Mouse (Mus musculus) thymus, postnatal 4 days (tissue): ENCODE results near the gene Lamtor3.
A peak's percentile ranks its signal among the peaks of the same experiment; 100 is the strongest.
"Not testable (repeated sequence)": the region's sequence is repeated elsewhere in the genome, so short reads cannot be mapped to it uniquely, and the experiment has no call there.

Experiments used
- DNase-seq: peaks from one replicate; pipeline ENCODE4 v3.0.0; 2021

Lamtor3 gene

GRCm38 (mm10) chr3:137935570-137936525 lies 17.5 kb downstream of the Lamtor3 start:
- no peak for DNase-seq

- DNase-seq, result no peak
These were observed 18.2 kb downstream of the Lamtor3 start for GRCm38 (mm10) chr3:137936541-137936940.

GRCm38 (mm10) chr3:137938608-137939007 lies 20.3 kb downstream of the Lamtor3 start:
- no peak for DNase-seq

DNA sequence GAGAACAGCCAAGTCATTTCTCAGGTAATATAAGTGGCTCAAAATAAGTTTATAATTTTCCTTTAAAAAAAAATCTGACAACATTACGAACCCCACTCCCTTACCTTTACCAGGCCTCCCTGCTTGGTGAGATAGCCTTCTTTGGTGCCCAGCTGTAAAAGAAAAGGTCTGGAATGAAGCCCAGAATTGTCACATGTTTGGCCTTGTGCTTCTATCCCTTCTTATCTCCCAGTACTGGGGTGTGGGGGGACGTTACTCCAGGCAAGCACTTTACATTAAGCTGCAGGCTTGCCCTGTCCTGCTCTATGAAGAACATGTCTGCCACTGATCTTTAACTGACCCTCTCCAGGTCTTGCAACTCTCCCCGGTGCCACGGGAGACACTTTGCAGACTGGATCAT lies 22.5 kb downstream of the Lamtor3 start:
- DNase-seq, result no peak

DNA sequence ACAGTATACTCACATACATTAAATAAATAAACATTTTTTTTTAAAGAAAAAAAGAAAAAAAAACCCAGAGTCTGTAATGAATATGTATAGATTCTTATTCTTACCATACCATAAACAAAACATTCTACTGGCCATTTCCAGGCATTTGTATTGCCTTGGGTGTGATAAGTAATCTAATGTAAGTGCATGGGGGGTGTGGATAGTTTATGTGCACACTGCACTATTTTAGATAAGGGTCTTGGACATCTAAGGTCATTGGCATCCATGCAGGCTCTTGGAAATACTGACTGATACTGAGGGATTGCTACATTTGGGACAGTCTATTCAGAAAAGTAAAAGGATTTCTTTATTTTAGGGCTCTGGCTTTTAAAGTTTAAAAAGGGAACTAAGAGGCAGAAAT lies 23.2 kb downstream of the Lamtor3 start:
- DNase-seq, result no peak

DNA sequence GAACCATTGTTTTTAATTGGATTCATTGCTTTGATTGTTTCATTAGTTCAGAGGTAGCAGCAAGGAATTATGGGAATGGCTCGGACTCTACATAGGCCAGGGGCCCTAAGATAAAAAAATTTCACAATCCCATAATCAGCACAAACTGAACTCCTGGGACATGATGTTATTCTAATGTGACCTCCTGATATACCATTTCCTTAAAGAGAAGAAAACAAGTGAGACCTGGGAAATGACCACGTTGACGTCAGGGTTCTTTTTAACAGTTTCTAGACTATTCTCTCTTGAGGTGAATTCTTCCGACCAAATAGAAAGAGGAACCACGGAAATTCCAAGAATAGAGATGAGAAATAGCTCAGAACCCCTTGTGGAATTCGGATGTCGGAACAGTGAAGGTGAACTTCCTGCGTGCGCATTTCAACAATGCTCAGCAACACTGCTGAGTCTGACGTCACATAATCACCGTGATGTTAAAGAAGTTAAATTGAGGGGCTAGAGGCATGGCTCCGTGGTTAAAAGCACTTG lies 23.9 kb downstream of the Lamtor3 start:
- DNase-seq, result no peak

DNA sequence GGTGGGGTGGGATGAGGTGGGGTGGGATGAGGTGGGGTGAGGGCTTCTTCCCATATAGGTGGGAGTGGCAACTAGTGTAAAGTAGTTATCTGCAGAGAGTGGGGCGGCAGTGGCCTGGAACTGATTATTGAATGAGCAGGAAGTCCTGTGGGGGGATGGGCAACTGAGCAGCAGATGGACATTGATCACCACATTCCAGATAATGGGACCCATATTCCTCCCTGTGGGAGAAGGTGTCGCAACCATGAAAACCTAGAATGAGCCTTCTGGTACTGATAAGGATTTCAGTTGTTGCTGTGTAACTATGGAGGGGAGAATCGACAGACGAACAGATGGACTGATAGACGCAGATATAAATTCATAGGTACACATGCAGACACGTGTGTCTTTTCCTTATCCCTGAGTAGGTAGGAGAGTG lies 25.4 kb downstream of the Lamtor3 start:
- no peak for DNase-seq

DNA sequence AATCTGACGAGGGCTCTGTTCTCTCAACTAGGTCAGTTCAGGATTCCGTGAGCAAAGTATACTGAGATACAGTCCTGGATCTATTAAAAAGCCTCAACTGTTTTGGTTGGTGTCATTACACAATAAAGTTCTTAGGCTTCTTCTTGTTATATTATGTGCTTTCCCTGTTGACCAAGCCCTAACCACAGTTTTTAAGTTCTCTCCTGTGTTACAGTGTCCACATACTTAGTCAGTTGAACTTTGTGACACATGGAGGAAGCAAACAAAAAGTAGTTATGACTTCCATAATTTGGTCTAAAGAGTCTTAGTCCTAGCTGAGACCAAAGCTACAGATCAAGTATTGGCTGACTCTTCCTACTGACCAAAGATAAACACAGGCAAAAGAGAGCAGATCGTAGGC lies 28.5 kb downstream of the Lamtor3 start:
- no peak for DNase-seq

- no peak for DNase-seq
These were observed 29.2 kb downstream of the Lamtor3 start for GRCm38 (mm10) chr3:137947525-137947924.

GRCm38 (mm10) chr3:137950191-137950885 lies 32.0 kb downstream of the Lamtor3 start:
- DNase-seq, result no peak

DNA sequence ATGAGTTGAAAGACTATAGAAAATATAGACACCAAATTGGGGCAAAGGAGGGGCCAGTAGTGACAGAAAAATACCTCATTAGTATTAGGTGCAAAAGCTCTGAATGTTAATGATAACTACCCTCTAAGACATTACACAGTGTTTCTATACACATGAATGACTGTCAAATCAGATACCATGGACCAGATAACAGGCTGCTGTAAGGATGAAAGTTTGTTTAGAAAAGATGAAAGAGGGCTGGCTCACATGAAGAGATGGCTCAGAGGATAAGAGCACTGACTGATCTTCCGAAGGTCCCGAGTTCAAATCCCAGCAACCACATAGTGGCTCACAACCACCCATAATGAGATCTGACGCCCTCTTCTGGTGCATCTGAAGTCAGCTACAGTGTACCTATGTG lies 33.0 kb downstream of the Lamtor3 start:
- DNase-seq, result not testable (repeated sequence)

DNA sequence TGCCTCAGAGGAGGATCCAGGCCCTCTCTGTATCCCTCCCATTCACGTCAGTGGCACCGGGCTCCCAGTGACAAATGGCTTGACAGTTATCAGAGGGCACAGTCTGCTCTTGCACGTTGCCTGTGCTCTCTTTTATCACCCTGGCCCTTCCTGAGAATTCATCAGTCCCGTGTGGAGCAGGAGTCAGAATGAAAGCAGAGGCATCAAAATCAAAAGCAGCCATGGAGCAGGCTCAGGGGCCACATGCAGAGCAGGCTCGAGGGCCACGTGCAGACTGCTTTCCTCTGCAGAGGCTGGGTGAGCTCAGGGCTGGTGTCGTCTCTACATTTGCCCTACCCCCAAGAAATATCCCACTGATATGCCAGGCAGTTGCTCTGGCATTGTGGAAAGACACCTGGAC lies 33.5 kb downstream of the Lamtor3 start:
- no peak for DNase-seq

- DNase-seq, result peak; percentile 32
These were observed 34.1 kb downstream of the Lamtor3 start for GRCm38 (mm10) chr3:137952225-137952913.

- DNase-seq, result peak; percentile 64
These were observed 34.9 kb downstream of the Lamtor3 start for GRCm38 (mm10) chr3:137952914-137953880.

DNA sequence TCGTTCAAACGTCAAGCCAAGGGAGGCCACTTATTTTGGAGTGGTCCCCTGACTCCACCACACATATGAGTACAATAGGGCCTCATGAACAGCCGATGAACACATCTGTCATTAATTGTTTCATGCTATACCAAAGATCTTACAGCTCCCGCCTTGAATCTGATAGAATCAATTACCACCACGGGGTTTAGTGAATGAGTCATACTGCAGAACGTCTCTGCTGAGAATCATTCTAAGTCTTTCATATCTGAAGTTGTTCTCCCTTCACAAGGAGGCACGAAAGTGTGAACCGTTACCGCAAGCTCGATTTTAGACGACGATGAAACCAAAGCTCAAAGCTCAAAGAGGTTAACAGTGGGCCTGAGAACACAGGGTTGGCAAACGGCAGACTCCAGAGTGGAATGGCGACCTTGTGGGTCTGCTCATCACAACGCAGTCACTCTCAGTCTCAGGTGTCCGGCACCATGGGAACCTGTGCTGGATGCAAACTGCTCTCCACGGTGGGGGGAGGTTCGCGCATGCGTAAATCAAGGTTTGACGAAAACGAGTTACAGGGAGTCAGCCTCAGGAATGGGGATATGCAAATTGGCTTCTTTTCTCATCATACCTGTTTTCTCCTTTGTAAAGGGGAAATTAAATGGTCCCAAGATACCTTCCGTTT lies 36.1 kb downstream of the Lamtor3 start:
- no peak for DNase-seq

- DNase-seq, result peak; percentile 47
These were observed 37.3 kb downstream of the Lamtor3 start for GRCm38 (mm10) chr3:137955560-137956081.

GRCm38 (mm10) chr3:137957864-137958263 lies 39.6 kb downstream of the Lamtor3 start:
- no peak for DNase-seq

DNA sequence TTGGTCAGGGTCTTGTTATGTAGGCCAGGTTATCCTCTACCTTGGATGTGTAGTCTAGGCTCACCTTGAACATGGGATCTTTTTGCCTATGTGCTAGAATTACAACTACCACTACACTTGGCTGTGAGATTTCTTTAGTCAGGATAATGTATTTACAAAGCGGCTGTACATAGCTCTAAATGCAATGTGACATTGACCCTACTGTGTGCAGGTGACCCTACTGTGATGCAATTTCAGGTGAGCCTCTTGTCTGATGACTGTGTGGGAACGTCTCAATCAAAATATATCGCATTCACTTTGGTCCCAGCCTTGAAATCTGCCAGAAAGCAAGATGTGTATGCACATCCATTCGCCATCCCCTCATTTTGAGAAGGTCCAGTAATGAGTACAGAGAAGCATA lies 40.0 kb downstream of the Lamtor3 start:
- DNase-seq, result no peak

- no peak for DNase-seq
These were observed 41.1 kb downstream of the Lamtor3 start for GRCm38 (mm10) chr3:137959456-137959855.

GRCm38 (mm10) chr3:137961736-137962385 lies 43.6 kb downstream of the Lamtor3 start:
- no peak for DNase-seq

GRCm38 (mm10) chr3:137963508-137963907 lies 45.2 kb downstream of the Lamtor3 start:
- DNase-seq, result no peak
